Mouse (Mus musculus): ENCODE measurements around the gene Haus8.
A peak's percentile ranks its signal among the peaks of the same experiment; 100 is the strongest.
"Not testable (repeated sequence)": the region's sequence is repeated elsewhere in the genome, so short reads cannot be mapped to it uniquely, and the experiment has no call there.

The Haus8 gene

GRCm38 (mm10) chr8:71282621-71283020 lies 9.9 kb upstream of the Haus8 start:
- no peak for DNase-seq

DNA sequence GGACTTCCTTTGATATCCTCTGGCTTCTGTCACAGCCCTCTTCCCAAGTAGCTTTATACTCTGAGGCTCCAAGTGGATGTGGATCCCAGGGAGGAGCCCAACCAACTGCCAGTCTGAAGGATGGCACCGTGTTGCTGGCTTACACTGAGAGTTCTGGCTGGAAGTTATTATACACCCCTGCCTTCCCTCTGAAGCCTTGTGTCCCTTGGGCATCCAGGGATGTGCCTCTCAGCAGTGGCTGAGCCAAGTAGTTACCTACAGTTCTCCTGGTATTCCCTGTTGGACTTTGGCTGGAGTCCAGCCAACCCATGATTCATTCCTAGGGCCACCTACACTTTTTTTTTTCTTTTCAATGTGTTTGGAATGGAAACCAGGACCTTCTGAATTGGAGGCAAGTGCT lies 9.0 kb upstream of the Haus8 start:
- not testable (repeated sequence) for DNase-seq

- not testable (repeated sequence) for DNase-seq
These were observed 6.7 kb upstream of the Haus8 start for GRCm38 (mm10) chr8:71279409-71279808.

GRCm38 (mm10) chr8:71276166-71276565 lies 3.4 kb upstream of the Haus8 start:
- no peak for DNase-seq

- DNase-seq: no peak
These were observed 1.7 kb upstream of the Haus8 start for GRCm38 (mm10) chr8:71274478-71274877.

- peak; percentile 17 to 20 for DNase-seq
These were observed 397 bp upstream of the Haus8 start for GRCm38 (mm10) chr8:71273151-71273510.

- DNase-seq: no peak
These were observed 1.1 kb downstream of the Haus8 start for GRCm38 (mm10) chr8:71271630-71272029.

GRCm38 (mm10) chr8:71268286-71268685 lies 4.4 kb downstream of the Haus8 start:
- not testable (repeated sequence) for DNase-seq

GRCm38 (mm10) chr8:71267690-71268089 lies 5.0 kb downstream of the Haus8 start:
- DNase-seq: no peak

GRCm38 (mm10) chr8:71261234-71261633 lies 11.5 kb downstream of the Haus8 start:
- DNase-seq: no peak

GRCm38 (mm10) chr8:71256545-71257232 lies 16.0 kb downstream of the Haus8 start:
- DNase-seq: no peak

GRCm38 (mm10) chr8:71248203-71248602 lies 24.5 kb downstream of the Haus8 start:
- no peak for DNase-seq

DNA sequence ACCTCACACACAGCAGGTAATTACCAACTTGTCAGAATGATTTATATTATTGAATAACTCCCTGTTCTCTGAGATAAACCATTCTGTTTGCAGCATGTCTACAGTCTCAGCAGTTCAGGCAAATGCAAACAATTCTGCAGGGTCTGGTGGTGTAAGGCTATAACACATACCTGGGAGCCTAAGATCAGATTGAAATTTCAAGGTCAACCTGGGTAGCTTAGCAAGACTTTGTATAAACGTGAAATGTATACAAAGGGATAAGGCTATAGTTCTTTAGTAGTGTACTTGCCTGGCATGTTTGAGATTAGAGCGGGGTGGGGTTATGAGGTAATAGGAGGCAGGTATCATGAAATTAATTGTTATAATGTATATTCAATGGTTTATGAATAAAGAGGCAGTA lies 30.0 kb downstream of the Haus8 start:
- DNase-seq: no peak

- DNase-seq: no peak
These were observed 48.2 kb downstream of the Haus8 start for GRCm38 (mm10) chr8:71224560-71224959.

GRCm38 (mm10) chr8:71214266-71214665 lies 58.5 kb downstream of the Haus8 start:
- not testable (repeated sequence) for DNase-seq

- peak; percentile 12 to 25 for DNase-seq
These were observed 67.2 kb downstream of the Haus8 start for GRCm38 (mm10) chr8:71205541-71205967.

Measured in cerebellum, postnatal 36 days (tissue).